Mouse (Mus musculus) liver, embryonic 11.5 days (tissue): ENCODE results near the gene Mrgpra2a. TPM values are rescaled to one million over a fixed set of nuclear protein-coding genes. Genes with fewer than 3 reads are reported as not detected.
"Not testable (repeated sequence)": the region's sequence is repeated elsewhere in the genome, so short reads cannot be mapped to it uniquely, and the experiment has no call there.

Experiments used
- ATAC-seq: fragments of 200-750 bp; cut with Nextera tagmentation; replicated peaks from 2 replicates; pipeline ENCODE4 v1.8.0; 2017; ENCODE audit warnings: moderate number of reproducible peaks, mild to moderate bottlenecking, moderate TSS enrichment, moderate library complexity; ENCODE audit not compliant: low FRiP score
- DNase-seq: peaks from one replicate; pipeline ENCODE4 v3.0.0-alpha.2; 2017; ENCODE audit warnings: low spot score
- H3K27ac ChIP-seq: fragments of 300-500 bp; sonication (generic); 2 replicates; pipeline ENCODE4 v1.5.1; 2014; ENCODE audit warnings: mild to moderate bottlenecking, low read depth, low read length, control low read depth
- H3K27me3 ChIP-seq: fragments of 300-500 bp; sonication (generic); replicated peaks from 2 replicates; pipeline ENCODE4 v1.6.1; 2014; ENCODE audit warnings: low read length, mixed read lengths; ENCODE audit not compliant: control insufficient read depth, insufficient read depth
- H3K36me3 ChIP-seq: fragments of 300-500 bp; sonication (generic); 2 replicates; pipeline ENCODE4 v1.6.1; 2014; ENCODE audit warnings: mild to moderate bottlenecking, low read length, moderate library complexity, mixed read lengths; ENCODE audit not compliant: control insufficient read depth, insufficient read depth
- H3K4me1 ChIP-seq: fragments of 300-500 bp; sonication (generic); replicated peaks from 2 replicates; pipeline ENCODE4 v1.6.1; 2014; ENCODE audit warnings: low read length, mixed read lengths; ENCODE audit not compliant: control insufficient read depth, insufficient read depth
- H3K4me2 ChIP-seq: fragments of 300-500 bp; sonication (generic); 2 replicates; pipeline ENCODE4 v1.6.1; 2014; ENCODE audit warnings: mild to moderate bottlenecking, control low read depth, moderate library complexity
- H3K4me3 ChIP-seq: fragments of 300-500 bp; sonication (generic); 2 replicates; pipeline ENCODE4 v1.5.1; 2014; ENCODE audit warnings: low read depth, low read length, control low read depth
- H3K9ac ChIP-seq: fragments of 300-500 bp; sonication (generic); 2 replicates; pipeline ENCODE4 v1.6.1; 2014; ENCODE audit warnings: low read depth, low read length, control low read depth
- H3K9me3 ChIP-seq: fragments of 300-500 bp; sonication (generic); 2 replicates; pipeline ENCODE4 v1.6.1; 2016; ENCODE audit warnings: low read length, inconsistent platforms, mixed read lengths; ENCODE audit not compliant: control insufficient read depth
- WGBS: fragments of 180-500 bp; shearing (Covaris S2); extraction: QIAGEN DNeasy Blood & Tissue Kit; methylation state at CpG from one replicate; pipeline ENCODE4 v1.1.7; 2014; 5-methylcytosine and 5-hydroxymethylcytosine counted together
- polyA plus RNA-seq: library from polyadenylated mRNA; unstranded; fragments of >200 nt; fragmentation: Nextera tagmentation; extraction: Ambion mirVana; gene quantifications from 2 replicates; pipeline ENCODE4 v1.2.1, GENCODE M21; 2014

Mrgpra2a gene
- polyA plus RNA-seq = not detected in 2 replicates

GRCm38 (mm10) chr7:47452015-47452414, at the start of gene Mrgpra2a:
Gene Mrgpra2a, minus strand, starts transcription at chr7:47452139.
- H3K4me3 ChIP-seq, H3K27me3 ChIP-seq, H3K27ac ChIP-seq, H3K4me2 ChIP-seq, DNase-seq, ATAC-seq, H3K4me1 ChIP-seq, H3K36me3 ChIP-seq, H3K9me3 ChIP-seq, H3K9ac ChIP-seq: not testable (repeated sequence)
- WGBS = no CpG with 5 or more reads among the region's 1 CpGs

- not testable (repeated sequence) for ATAC-seq, DNase-seq, H3K27ac ChIP-seq, H3K9ac ChIP-seq, H3K27me3 ChIP-seq, H3K4me2 ChIP-seq, H3K9me3 ChIP-seq, H3K4me1 ChIP-seq, H3K36me3 ChIP-seq, H3K4me3 ChIP-seq
Observed at GRCm38 (mm10) chr7:47491266-47491665, 39.3 kb upstream of the Mrgpra2a start.

- H3K27ac ChIP-seq, H3K4me3 ChIP-seq, ATAC-seq, DNase-seq, H3K4me1 ChIP-seq, H3K9ac ChIP-seq, H3K36me3 ChIP-seq, H3K4me2 ChIP-seq, H3K9me3 ChIP-seq, H3K27me3 ChIP-seq: not testable (repeated sequence)
- WGBS = no CpG with 5 or more reads among the region's 1 CpGs
Observed at GRCm38 (mm10) chr7:47489438-47489837, 37.5 kb upstream of the Mrgpra2a start.

GRCm38 (mm10) chr7:47483181-47483580, 31.2 kb upstream of the Mrgpra2a start:
- H3K36me3 ChIP-seq, H3K4me2 ChIP-seq, ATAC-seq, H3K4me3 ChIP-seq, H3K27ac ChIP-seq, H3K27me3 ChIP-seq, H3K9me3 ChIP-seq, H3K4me1 ChIP-seq, DNase-seq, H3K9ac ChIP-seq: not testable (repeated sequence)

- not testable (repeated sequence) for H3K4me1 ChIP-seq, H3K9ac ChIP-seq, DNase-seq, H3K9me3 ChIP-seq, H3K27me3 ChIP-seq, ATAC-seq, H3K4me2 ChIP-seq, H3K27ac ChIP-seq, H3K36me3 ChIP-seq, H3K4me3 ChIP-seq
- WGBS = 24% methylated on average over 1 of the region's 3 CpGs
Observed at GRCm38 (mm10) chr7:47473904-47474303, 22.0 kb upstream of the Mrgpra2a start.

- not testable (repeated sequence) for H3K36me3 ChIP-seq, H3K27ac ChIP-seq, H3K4me3 ChIP-seq, DNase-seq, H3K27me3 ChIP-seq, H3K4me1 ChIP-seq, H3K4me2 ChIP-seq, H3K9me3 ChIP-seq, H3K9ac ChIP-seq
- ATAC-seq = peak; percentile 71; the same call in 1 of the 2 replicates
Observed at GRCm38 (mm10) chr7:47465278-47465981, 13.5 kb upstream of the Mrgpra2a start.

- H3K4me1 ChIP-seq, H3K9me3 ChIP-seq, H3K9ac ChIP-seq, H3K27me3 ChIP-seq, H3K4me2 ChIP-seq, ATAC-seq, DNase-seq, H3K27ac ChIP-seq, H3K4me3 ChIP-seq, H3K36me3 ChIP-seq: not testable (repeated sequence)
Observed at GRCm38 (mm10) chr7:47445729-47446128, 6.2 kb downstream of the Mrgpra2a start.

GRCm38 (mm10) chr7:47436463-47436862, 15.5 kb downstream of the Mrgpra2a start:
- 22% methylated on average over 1 of the region's 2 CpGs for WGBS
- DNase-seq, H3K9ac ChIP-seq, H3K36me3 ChIP-seq, H3K4me1 ChIP-seq, H3K27ac ChIP-seq, H3K27me3 ChIP-seq, H3K4me3 ChIP-seq, H3K4me2 ChIP-seq, H3K9me3 ChIP-seq: not testable (repeated sequence)
- ATAC-seq = peak; percentile 43; the same call in 1 of the 2 replicates

- peak; percentile 81 for ATAC-seq
- not testable (repeated sequence) for H3K36me3 ChIP-seq, H3K27ac ChIP-seq, H3K4me1 ChIP-seq, H3K9ac ChIP-seq, H3K4me2 ChIP-seq, H3K4me3 ChIP-seq, H3K9me3 ChIP-seq, H3K27me3 ChIP-seq, DNase-seq
Observed at GRCm38 (mm10) chr7:47427815-47428508, 24.0 kb downstream of the Mrgpra2a start.
